Mouse (Mus musculus): ENCODE measurements at regions not wholly inside any gene's neighbourhood (a gene's known extent, or its start where the extent isn't known, plus 50 kb on each side); places are given as distances from the start of the nearest gene placed in this dataset.

- TF ChIP-seq EP300 (IDR thresholded peaks at IDR 0.05; ENCODE audit: insufficient read depth, low read depth, low read length) (no peak), POLR2A (IDR thresholded peaks at IDR 0.05; ENCODE audit: insufficient read depth, low read length) (no peak)
These were observed 131.1 kb upstream of the Gm12728 start for GRCm38 (mm10) chr4:105658581-105658980.

Data from ES-Bruce4 (cell line).